Mouse (Mus musculus) hindbrain, postnatal 0 days (tissue): ENCODE measurements around the gene Tsc22d4. TPM values are rescaled to one million over a fixed set of nuclear protein-coding genes. Genes with fewer than 3 reads are reported as not detected.
"Not testable (repeated sequence)": the region's sequence is repeated elsewhere in the genome, so short reads cannot be mapped to it uniquely, and the experiment has no call there.

Source experiments
- ATAC-seq: fragments of 200-750 bp; cut with Nextera tagmentation; 2 replicates; pipeline ENCODE4 v1.8.0; 2017; ENCODE audit warnings: mild to moderate bottlenecking, moderate TSS enrichment, moderate library complexity
- DNase-seq: peaks from one replicate; pipeline ENCODE4 v3.0.0-alpha.2; 2015; ENCODE audit warnings: low spot score
- H3K27ac ChIP-seq: fragments of 300-500 bp; sonication (generic); 2 replicates; pipeline ENCODE4 v1.5.1; 2014; ENCODE audit warnings: mild to moderate bottlenecking
- H3K27me3 ChIP-seq: fragments of 300-500 bp; sonication (generic); 2 replicates; pipeline ENCODE4 v1.6.1; 2014; ENCODE audit warnings: low read length, mixed read lengths; ENCODE audit not compliant: insufficient read depth
- H3K36me3 ChIP-seq: fragments of 300-500 bp; sonication (generic); 2 replicates; pipeline ENCODE4 v1.6.1; 2014; ENCODE audit warnings: low read length, mixed read lengths; ENCODE audit not compliant: insufficient read depth
- H3K4me1 ChIP-seq: fragments of 300-500 bp; sonication (generic); 2 replicates; pipeline ENCODE4 v1.6.1; 2014; ENCODE audit warnings: antibody characterized with exemption, low read length, mixed read lengths; ENCODE audit not compliant: insufficient read depth
- H3K4me2 ChIP-seq: fragments of 300-500 bp; sonication (generic); 2 replicates; pipeline ENCODE4 v1.6.1; 2014; ENCODE audit warnings: low read depth, mild to moderate bottlenecking, low read length, moderate library complexity, mixed read lengths
- H3K4me3 ChIP-seq: fragments of 300-500 bp; sonication (generic); 2 replicates; pipeline ENCODE4 v1.5.1; 2014; ENCODE audit warnings: low read length
- H3K9ac ChIP-seq: fragments of 300-500 bp; sonication (generic); replicated peaks from 2 replicates; pipeline ENCODE4 v1.6.1; 2014; ENCODE audit warnings: mild to moderate bottlenecking, low read length, moderate library complexity, mixed read lengths
- H3K9me3 ChIP-seq: fragments of 300-500 bp; sonication (generic); 2 replicates; pipeline ENCODE4 v1.6.1; 2016; ENCODE audit warnings: low read length, mixed read lengths
- CTCF ChIP-seq: IDR thresholded peaks from 2 replicates; pipeline ENCODE4 v1.5.1; 2016; ENCODE audit warnings: antibody characterized with exemption, control low read depth, low read depth
- WGBS: fragments of 180-500 bp; shearing (Covaris S2); extraction: QIAGEN DNeasy Blood & Tissue Kit; methylation state at CpG from one replicate; pipeline ENCODE4 v1.1.7; 2014; 5-methylcytosine and 5-hydroxymethylcytosine counted together
- polyA plus RNA-seq: library from polyadenylated mRNA; unstranded; fragments of >200 nt; fragmentation: Nextera tagmentation; extraction: Ambion mirVana; gene quantifications from 2 replicates; pipeline ENCODE4 v1.2.1, GENCODE M21; 2015
- total RNA-seq: library from RNA; depleted of rRNA; stranded (reverse); fragments of >200 nt; gene quantifications from 2 replicates; pipeline ENCODE4 v1.2.3, GENCODE M21; 2014

Gene Tsc22d4
- total and polyA plus RNA-seq, 2 experiments from 2014 or later, result 251 to 444 TPM

GRCm38 (mm10) chr5:137713454-137713853, 32.1 kb upstream of the Tsc22d4 start:
- WGBS, result 83% methylated on average over 5 of the region's 5 CpGs
- ATAC-seq (no peak), DNase-seq (no peak)
- Histone ChIP-seq H3K9ac (no peak overlapping the region), H3K4me3 (no peak overlapping the region), H3K9me3 (no peaks in the 10 kb centered on the region), H3K4me2 (no peak overlapping the region), H3K27me3 (no peaks in the 10 kb centered on the region), H3K4me1 (no peaks in the 10 kb centered on the region), H3K36me3 (no peaks in the 10 kb centered on the region), H3K27ac (no peak overlapping the region)
- no peak for TF ChIP-seq CTCF

GRCm38 (mm10) chr5:137715685-137716084, 29.8 kb upstream of the Tsc22d4 start:
- WGBS, result 79% methylated on average over 8 of the region's 8 CpGs
- Histone ChIP-seq H3K9me3 (no peaks in the 10 kb centered on the region), H3K27ac (no peak overlapping the region)

GRCm38 (mm10) chr5:137718020-137718790, 27.3 kb upstream of the Tsc22d4 start:
- no peak for ATAC-seq
- no peak overlapping the region for H3K27ac ChIP-seq
- H3K27me3 ChIP-seq, result no peaks in the 10 kb centered on the region
- no peak for DNase-seq
- no peak overlapping the region for H3K4me2 ChIP-seq
- H3K36me3 ChIP-seq, result no peaks in the 10 kb centered on the region
- H3K4me3 ChIP-seq, result no peak overlapping the region
- WGBS, result 58% methylated on average over 8 of the region's 8 CpGs
- H3K4me1 ChIP-seq, result no peaks in the 10 kb centered on the region
- no peak for TF ChIP-seq CTCF
- no peaks in the 10 kb centered on the region for H3K9me3 ChIP-seq
- H3K9ac ChIP-seq, result no peak overlapping the region

More at GRCm38 (mm10) chr5:137715685-137716084, 29.8 kb upstream of the Tsc22d4 start:
- no peak for TF ChIP-seq CTCF
- Histone ChIP-seq H3K4me3 (no peak overlapping the region), H3K4me1 (no peaks in the 10 kb centered on the region), H3K4me2 (no peak overlapping the region), H3K27me3 (no peaks in the 10 kb centered on the region), H3K9ac (no peak overlapping the region), H3K36me3 (no peaks in the 10 kb centered on the region)
- ATAC-seq, result no peak
- DNase-seq, result no peak

GRCm38 (mm10) chr5:137719088-137719487, 26.4 kb upstream of the Tsc22d4 start:
- Histone ChIP-seq H3K27me3 (no peaks in the 10 kb centered on the region), H3K27ac (no peak overlapping the region), H3K9ac (no peak overlapping the region), H3K9me3 (no peaks in the 10 kb centered on the region), H3K4me2 (no peak overlapping the region), H3K36me3 (no peaks in the 10 kb centered on the region), H3K4me1 (no peaks in the 10 kb centered on the region), H3K4me3 (no peak overlapping the region)
- WGBS, result 90% methylated on average over 6 of the region's 6 CpGs
- no peak for TF ChIP-seq CTCF
- DNase-seq (no peak), ATAC-seq (no peak)

- H3K27ac ChIP-seq, H3K4me3 ChIP-seq, H3K27me3 ChIP-seq, H3K9me3 ChIP-seq, DNase-seq, H3K4me1 ChIP-seq, ATAC-seq, H3K36me3 ChIP-seq, H3K9ac ChIP-seq: not testable (repeated sequence)
- H3K4me2 ChIP-seq, result 0 out of 2 replicates have a peak overlapping the region, but pooled peaks have one; percentile 7
- WGBS, result 24% methylated on average over 10 of the region's 16 CpGs
Measured at GRCm38 (mm10) chr5:137720558-137721164, 24.9 kb upstream of the Tsc22d4 start.

GRCm38 (mm10) chr5:137723840-137724239, 21.7 kb upstream of the Tsc22d4 start:
- Histone ChIP-seq H3K9ac (no peak overlapping the region), H3K27ac (no peak overlapping the region), H3K4me3 (no peak overlapping the region), H3K27me3 (no peaks in the 10 kb centered on the region), H3K9me3 (no peaks in the 10 kb centered on the region), H3K36me3 (no peaks in the 10 kb centered on the region), H3K4me2 (no peak overlapping the region), H3K4me1 (no peaks in the 10 kb centered on the region)
- TF ChIP-seq CTCF, result no peak
- 83% methylated on average over 5 of the region's 5 CpGs for WGBS
- DNase-seq (no peak), ATAC-seq (no peak)

GRCm38 (mm10) chr5:137726767-137727166, 18.8 kb upstream of the Tsc22d4 start:
- H3K27ac ChIP-seq, result no peak overlapping the region
- H3K9me3 ChIP-seq, result no peaks in the 10 kb centered on the region
- peaks cover 8% of the 10 kb centered on the region for H3K36me3 ChIP-seq
- no peak overlapping the region for H3K9ac ChIP-seq
- no peak for TF ChIP-seq CTCF
- ATAC-seq (no peak), DNase-seq (no peak)
- H3K4me3 ChIP-seq, result no peak overlapping the region
- no peaks in the 10 kb centered on the region for H3K27me3 ChIP-seq
- peaks cover 4% of the 10 kb centered on the region; the same call in 1 of the 2 replicates for H3K4me1 ChIP-seq
- no peak overlapping the region for H3K4me2 ChIP-seq
- 77% methylated on average over 6 of the region's 6 CpGs for WGBS
